Mouse (Mus musculus): ENCODE results near the gene Herpud1. TPM values are rescaled to one million over a fixed set of nuclear protein-coding genes. Genes with fewer than 3 reads are reported as not detected.

The Herpud1 gene
- polyA plus RNA-seq (2017; shearing (Covaris generic)): 129 TPM

DNA sequence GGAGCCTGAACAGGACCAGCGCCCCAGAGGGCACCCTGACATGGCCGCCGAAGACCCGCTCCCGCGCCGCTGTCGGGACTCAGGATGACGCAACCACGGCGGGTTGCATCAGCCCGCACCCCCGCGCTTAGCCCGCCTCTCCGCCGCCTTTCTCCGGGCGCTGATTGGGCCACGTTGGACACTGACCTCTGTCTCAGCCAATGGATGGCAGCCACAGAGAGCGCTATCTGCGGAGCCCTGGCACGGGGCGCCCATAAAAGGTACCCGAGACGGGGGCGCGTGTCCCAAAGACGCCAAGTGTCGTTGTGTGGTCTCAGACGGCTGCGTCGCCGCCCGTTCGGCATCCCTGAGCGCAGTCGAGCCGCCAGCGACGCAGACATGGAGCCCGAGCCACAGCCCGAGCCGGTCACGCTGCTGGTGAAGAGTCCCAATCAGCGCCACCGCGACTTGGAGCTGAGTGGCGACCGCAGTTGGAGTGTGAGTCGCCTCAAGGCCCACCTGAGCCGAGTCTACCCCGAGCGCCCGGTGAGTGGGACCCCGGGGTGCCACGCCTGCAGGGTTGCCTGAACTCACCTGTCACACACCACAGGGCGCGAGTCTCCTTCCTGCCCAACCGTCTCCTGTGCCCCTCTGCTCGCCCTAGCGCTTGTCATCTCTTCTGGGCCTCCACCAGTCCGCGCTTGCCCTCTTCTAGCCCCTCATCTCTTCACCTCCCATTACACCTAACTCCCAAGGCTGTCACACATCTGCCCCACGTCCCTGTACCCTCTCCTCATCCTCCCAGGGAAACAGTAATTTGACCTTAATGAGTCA is at the start of gene Herpud1:
Gene Herpud1, plus strand, starts transcription at position 225 of the 813 bp plus-strand sequence.

DNA sequence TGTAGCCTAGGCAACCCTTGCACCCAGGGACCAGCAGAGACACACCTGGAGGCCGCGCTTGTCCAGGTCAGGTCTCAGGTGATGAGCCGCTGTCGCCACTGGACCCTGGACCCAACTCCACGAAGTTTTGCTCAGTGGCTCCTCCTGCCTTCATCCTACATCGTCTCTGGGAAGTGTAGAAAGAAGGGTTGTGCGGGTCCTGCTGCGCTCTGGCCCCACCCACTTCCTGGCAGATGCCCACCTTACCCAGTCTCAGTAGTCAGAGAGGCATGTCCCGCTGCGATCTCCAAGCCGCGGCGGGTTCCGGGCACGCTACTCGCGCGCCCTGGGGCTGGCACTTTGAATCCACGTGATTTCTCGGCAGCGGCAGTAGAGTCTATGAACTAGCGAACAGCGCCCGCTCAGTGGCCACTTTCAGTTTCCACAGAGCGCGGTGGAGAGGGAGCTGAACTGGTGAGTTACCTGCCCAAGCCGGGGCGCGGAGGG is 47.8 kb downstream of the Herpud1 start, which contains the start of gene Nlrc5:
Gene Nlrc5, plus strand, starts transcription at position 376 of the 486 bp plus-strand sequence.

Other genes starting within 250 kb of the Herpud1 start
- gene Mt4, start 249.2 kb upstream of the Herpud1 start, polyA plus RNA-seq (2017; shearing (Covaris generic)): not detected
- not detected for gene Mt3, start 233.8 kb upstream of the Herpud1 start, polyA plus RNA-seq (2017; shearing (Covaris generic))
- gene Mt2, start 213.8 kb upstream of the Herpud1 start, polyA plus RNA-seq (2017; shearing (Covaris generic)): 1.3 TPM
- gene Mt1, start 207.4 kb upstream of the Herpud1 start, polyA plus RNA-seq (2017; shearing (Covaris generic)): 1.6 TPM
- gene Nup93, start 171.9 kb upstream of the Herpud1 start, polyA plus RNA-seq (2017; shearing (Covaris generic)): 40.6 TPM
- gene Slc12a3, start 57.2 kb upstream of the Herpud1 start, polyA plus RNA-seq (2017; shearing (Covaris generic)): 0.32 TPM
- 220 TPM for gene Nlrc5, start 47.9 kb downstream of the Herpud1 start, polyA plus RNA-seq (2017; shearing (Covaris generic))
- 1.4 TPM for gene Cpne2, start 146.6 kb downstream of the Herpud1 start, polyA plus RNA-seq (2017; shearing (Covaris generic))
- 61.6 TPM for gene Rspry1, start 215.5 kb downstream of the Herpud1 start, polyA plus RNA-seq (2017; shearing (Covaris generic))
- 82.1 TPM for gene Fam192a, start 215.6 kb downstream of the Herpud1 start, polyA plus RNA-seq (2017; shearing (Covaris generic))